Mouse (Mus musculus) left cerebral cortex, adult 2 months (tissue): ENCODE measurements around the gene Hmbs. TPM values are rescaled to one million over a fixed set of nuclear protein-coding genes. Genes with fewer than 3 reads are reported as not detected.
"Not testable (repeated sequence)": the region's sequence is repeated elsewhere in the genome, so short reads cannot be mapped to it uniquely, and the experiment has no call there.

Experiments
- DNase-seq, 2 experiments: peaks; one replicate each; pipeline ENCODE4 v3.0.0; 2021 to 2022; ENCODE audit warnings: low spot score in 2 of 2, mixed read lengths in 1 of 2; ENCODE audit errors: extremely low spot score in 1 of 2
- H3K27ac ChIP-seq: fragments of 200-600 bp; 2 replicates; pipeline ENCODE4 v1.8.1; 2022
- H3K4me3 ChIP-seq: fragments of 200-600 bp; 2 replicates; pipeline ENCODE4 v1.8.1; 2022
- CTCF ChIP-seq: fragments of 200-600 bp; IDR thresholded peaks from 2 replicates; pipeline ENCODE4 v1.8.1; 2022; ENCODE audit warnings: antibody characterized with exemption, mild to moderate bottlenecking, moderate library complexity
- intact Hi-C: fragments of 180-260 bp; cut with DNase I; formaldehyde crosslinking; loops from one replicate; pipeline ENCODE4 v1.15.1; 2025
- total RNA-seq, 2 experiments: library from RNA; stranded (reverse); gene quantifications; 2 replicates each; pipeline ENCODE4 v1.2.3; 2021

Gene Hmbs
- total RNA-seq, 2 experiments from 2014 or later: 20.8 to 21.1 TPM

DNA sequence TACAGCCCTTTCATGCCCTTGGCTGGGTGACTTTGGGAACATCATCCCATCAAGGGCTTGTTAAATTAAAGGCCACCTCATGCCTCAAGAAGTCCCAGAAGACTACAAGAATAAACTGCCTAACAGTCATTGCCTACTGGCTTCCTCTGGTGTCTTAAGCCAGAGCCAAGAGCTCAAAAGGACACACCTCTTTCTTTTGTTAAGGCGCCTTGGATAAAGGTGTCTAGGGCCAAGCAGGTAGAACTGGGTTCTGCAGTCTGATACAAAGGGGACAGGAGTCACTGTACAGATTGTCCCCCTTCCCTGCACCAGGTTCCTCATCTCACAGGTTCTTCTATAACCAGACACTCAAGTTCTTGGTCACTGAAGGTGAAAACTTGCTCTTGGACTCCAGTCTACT is 1.4 kb downstream of the Hmbs start:
- no peak for TF ChIP-seq CTCF
- no peak for DNase-seq
- H3K4me3 ChIP-seq: no peak overlapping the region
- intact Hi-C loops: no loop called here
- H3K27ac ChIP-seq: no peak overlapping the region

DNA sequence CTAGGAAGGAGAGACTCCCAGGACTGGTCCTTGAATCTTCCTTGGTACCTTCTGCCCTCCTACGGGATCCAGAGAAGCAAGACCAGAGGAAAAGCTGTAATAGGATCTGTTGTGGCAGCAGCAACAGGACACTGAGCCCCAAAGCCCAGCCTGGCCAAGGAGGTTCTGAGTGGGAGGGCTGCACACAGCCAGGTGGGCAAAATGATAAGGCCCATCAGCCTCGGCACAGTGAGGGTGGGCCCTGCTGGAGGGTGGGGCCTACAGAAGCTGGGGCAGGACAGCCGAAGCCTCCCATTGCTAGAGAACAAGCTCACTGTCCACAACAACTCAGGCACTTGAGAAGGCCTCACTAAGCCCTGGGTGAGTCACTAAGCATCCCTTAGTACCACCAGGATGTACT is 1.9 kb downstream of the Hmbs start:
- intact Hi-C loops: no loop called here

DNA sequence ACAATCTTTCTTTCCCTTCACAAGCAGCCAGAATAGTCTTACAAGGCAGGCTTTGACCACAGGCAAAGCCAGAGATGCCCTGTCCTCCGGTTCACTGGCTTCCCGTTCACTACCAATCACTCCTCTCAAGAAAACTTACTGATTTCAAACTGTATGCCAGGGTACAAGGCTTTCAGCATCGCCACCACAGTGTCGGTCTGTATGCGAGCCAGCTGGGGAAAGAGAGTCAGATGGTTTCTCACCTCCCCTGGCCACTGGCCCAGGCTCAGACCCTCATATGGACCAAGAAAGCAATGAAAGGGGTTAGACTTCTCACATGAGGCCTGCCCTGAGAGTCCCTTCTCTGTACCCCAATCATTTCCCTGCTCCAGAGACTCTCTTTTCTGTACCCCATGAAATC is 2.5 kb downstream of the Hmbs start:
- H3K27ac ChIP-seq: no peak overlapping the region
- TF ChIP-seq CTCF: no peak
- intact Hi-C loops: no loop called here
- no peak for DNase-seq
- no peak overlapping the region for H3K4me3 ChIP-seq

More for the DNA sequence above, 1.9 kb downstream of the Hmbs start:
- DNase-seq: no peak
- Histone ChIP-seq H3K27ac (no peak overlapping the region), H3K4me3 (no peak overlapping the region)
- no peak for TF ChIP-seq CTCF

DNA sequence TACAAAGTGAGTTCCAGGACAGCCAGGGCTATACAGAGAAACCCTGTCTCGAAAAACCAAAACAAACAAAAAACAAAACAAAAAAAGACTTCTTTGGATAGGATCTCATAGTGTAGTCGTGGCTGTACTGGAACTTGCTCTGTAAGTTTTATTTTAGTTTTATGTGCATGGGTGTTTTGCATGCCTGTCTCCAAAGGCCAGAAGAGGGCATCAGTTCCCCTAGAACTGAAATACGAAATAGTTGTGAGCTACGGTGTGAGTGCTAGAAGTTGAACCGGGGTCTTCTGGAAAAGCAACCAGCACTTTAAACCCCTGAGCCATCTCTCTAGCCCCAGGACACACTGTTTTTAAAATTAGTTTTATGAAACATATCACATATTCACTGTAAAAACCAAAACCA is 5.5 kb downstream of the Hmbs start:
- intact Hi-C loops: no loop called here
- peak; percentile 7 for TF ChIP-seq CTCF
- no peak overlapping the region for H3K4me3 ChIP-seq
- no peak for DNase-seq
- no peak overlapping the region for H3K27ac ChIP-seq

DNA sequence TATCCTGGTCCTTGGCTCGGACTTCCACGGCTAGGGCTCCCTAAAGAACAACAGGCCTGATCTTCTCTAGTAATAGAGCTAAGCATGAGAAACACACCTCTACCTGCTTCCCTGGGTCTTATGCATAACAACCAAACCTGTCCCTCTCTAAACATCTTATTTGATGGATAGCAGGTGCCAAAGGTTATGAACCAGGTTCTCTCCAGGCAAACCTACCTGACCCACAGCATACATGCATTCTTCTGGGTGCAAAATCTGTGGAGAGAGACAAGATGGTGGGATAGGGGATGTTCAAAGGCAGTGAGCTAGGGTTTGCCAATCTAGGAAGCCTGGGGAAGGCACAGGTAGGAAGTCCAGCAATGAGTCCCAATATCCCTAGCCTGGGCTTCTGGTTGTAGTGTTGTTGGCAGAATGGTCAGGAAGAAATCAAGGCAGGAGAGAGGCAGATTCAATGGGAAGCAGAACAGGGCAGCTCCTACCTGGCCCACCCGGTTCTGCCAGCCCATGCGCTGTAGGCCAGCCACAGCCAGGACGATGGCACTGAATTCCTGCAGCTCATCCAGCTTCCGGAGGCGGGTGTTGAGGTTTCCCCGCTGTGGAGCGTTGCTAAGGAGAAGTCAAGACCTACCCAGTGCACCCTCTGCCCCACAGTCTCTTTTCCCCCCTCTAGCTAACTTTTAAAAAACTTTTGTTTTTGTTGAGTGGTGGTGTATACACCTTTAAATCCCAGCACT is 6.4 kb downstream of the Hmbs start:
- Histone ChIP-seq H3K27ac (no peak overlapping the region), H3K4me3 (no peak overlapping the region)
- DNase-seq: no peak
- intact Hi-C loops: no loop called here
- TF ChIP-seq CTCF: no peak

DNA sequence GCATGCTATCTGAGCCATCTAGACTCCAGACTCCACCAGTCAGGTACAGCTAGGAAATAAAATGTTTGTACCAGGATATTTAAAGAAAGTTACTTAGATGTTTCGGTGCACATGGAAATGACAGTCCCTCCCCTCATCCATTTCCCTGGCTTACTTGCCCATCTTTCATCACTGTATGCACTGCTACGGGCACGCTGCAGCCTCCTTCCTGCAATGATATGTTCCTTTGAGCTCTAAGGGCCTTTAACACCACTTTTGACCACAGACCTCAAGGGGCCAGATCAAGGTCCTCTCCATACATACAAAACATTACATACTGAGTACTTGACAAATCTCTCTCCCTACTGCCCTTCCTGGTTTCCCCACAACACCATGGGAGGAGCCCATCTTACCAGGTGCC is 7.1 kb downstream of the Hmbs start:
- 0 out of 2 replicates have a peak overlapping the region, but pooled peaks have one; percentile 18 for H3K4me3 ChIP-seq
- TF ChIP-seq CTCF: no peak
- intact Hi-C loops: no loop called here
- DNase-seq: no peak
- no peak overlapping the region for H3K27ac ChIP-seq

DNA sequence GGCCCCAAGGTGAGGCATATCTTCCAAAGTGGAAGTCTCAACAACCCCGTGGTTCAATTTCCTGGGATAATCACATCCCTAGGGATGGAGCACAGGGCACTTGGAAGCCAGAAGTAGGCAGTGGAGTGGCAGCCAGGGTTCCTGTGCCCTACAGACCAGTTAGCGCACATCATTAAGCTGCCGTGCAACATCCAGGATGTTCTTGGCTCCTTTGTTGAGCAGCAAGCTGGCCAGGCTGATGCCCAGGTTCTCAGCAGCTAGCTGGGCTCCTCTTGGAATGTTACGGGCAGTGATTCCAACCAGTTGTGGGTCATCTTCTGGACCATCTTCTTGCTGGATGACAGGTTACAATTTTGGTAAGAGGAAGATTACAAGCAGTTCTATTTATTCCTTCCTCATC is 7.5 kb downstream of the Hmbs start:
- DNase-seq, intact Hi-C loops, H3K27ac ChIP-seq: not testable (repeated sequence)
- H3K4me3 ChIP-seq: 0 out of 2 replicates have a peak overlapping the region, but pooled peaks have one; percentile 18

DNA sequence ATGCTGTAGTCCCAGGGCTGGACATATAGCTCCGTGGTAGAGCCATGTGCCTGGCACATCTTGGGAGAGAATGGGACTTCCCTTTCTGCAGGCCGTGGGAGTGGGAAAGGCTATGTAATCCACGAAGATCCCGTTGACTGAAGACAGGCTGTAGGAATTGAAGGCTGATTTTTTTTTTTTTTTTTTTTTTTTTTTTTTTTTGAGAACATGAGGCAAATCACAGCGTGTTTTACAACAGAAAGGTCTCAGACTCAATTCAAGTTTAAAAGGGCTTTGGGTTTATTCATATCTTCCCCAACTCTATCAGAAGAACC is 8.0 kb downstream of the Hmbs start:
- no peak overlapping the region; the same call in 1 of the 2 replicates for H3K27ac ChIP-seq
- H3K4me3 ChIP-seq: peak overlapping the region; percentile 85
- intact Hi-C loops: no loop called here
- no peak for TF ChIP-seq CTCF
- no peak for DNase-seq

DNA sequence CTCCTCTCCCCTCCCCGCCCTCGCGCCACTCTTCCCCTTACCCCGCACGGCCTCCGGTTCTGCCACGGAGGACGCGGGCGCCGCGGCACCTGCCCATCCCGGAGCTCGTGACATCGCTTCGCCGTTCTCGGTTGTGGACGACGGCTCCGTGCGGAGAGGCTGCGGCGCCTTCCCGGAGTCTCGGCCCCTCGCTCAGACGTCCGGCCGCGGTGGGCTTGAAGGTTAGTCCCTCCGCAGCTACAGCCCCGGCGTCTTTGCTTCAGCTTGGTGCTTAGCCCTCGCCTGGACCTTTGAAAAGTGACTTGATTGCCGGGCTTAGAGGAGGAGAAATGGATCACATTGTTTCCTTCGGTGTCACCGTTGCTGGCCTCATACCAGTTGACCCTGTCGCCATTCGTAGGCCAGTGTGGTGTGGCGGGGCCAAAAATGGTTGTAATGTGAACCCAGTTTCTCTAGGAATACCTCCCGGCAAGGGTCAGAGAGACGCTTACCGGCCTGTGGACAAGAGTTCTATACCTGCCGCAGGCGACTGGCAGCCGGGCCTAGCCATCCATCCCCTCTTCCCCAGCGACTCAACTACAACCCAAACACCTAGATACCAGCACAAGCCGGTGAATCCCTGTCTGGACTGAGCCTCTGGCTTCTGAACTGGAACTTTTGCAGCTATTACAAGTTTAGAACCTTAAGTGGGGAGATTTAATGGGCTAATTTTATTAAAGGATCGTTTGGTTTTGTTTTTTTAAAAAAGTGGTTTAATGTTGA is 8.5 kb downstream of the Hmbs start:
- H3K4me3 ChIP-seq: peak overlapping the region; percentile 85
- H3K27ac ChIP-seq: peak overlapping the region; percentile 96
- DNase-seq: no peak
- TF ChIP-seq CTCF: no peak
- intact Hi-C loops: no loop called here

DNA sequence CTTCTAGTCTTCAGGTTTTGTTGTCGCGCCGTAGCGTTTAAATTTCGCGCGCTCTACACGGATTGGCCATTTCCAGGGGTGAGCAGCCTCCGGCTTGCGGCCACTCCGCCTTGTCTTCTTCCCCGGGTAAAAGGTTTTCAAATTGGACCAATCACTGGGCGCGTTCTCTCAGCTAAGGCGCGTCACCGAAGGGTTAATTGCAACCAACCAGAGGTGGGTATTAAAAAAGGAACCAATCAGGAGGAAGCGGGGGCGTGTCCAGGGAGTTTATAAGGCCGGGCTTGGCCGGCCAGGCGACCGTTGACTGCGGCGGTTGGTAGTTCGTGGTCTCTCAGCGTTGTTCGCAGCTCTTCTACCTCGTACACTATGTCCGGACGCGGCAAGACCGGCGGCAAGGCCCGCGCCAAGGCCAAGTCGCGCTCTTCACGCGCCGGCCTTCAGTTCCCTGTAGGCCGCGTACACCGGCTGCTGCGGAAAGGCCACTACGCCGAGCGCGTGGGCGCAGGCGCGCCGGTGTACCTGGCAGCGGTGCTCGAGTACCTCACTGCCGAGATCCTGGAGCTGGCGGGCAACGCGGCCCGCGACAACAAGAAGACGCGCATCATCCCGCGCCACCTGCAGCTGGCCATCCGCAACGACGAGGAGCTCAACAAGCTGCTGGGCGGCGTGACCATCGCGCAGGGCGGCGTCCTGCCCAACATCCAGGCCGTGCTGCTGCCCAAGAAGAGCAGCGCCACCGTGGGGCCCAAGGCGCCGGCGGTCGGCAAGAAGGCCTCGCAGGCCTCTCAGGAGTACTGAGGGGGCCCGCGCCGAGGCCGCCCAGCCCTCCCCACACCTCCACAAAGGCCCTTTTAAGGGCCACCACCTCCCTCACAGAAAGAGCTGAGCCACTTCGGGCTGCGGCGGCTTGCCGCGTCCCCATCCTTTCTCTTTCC is 9.4 kb downstream of the Hmbs start, which contains the start of gene H2afx:
Gene H2afx, plus strand, starts transcription at position 299 of the 935 bp plus-strand sequence.
- TF ChIP-seq CTCF: peak; percentile 56
- peak within 1 kb of the TSS; percentile 85 for H3K4me3 ChIP-seq
- peak; percentile 96 to 98 for DNase-seq
- H3K27ac ChIP-seq: peak within 1 kb of the TSS; percentile 96
- intact Hi-C loops: loop anchor here (1.0 to 5.0 kb wide), 2 partner anchors 8 to 37 kb away; partner anchors contain the start of gene Dpagt1

DNA sequence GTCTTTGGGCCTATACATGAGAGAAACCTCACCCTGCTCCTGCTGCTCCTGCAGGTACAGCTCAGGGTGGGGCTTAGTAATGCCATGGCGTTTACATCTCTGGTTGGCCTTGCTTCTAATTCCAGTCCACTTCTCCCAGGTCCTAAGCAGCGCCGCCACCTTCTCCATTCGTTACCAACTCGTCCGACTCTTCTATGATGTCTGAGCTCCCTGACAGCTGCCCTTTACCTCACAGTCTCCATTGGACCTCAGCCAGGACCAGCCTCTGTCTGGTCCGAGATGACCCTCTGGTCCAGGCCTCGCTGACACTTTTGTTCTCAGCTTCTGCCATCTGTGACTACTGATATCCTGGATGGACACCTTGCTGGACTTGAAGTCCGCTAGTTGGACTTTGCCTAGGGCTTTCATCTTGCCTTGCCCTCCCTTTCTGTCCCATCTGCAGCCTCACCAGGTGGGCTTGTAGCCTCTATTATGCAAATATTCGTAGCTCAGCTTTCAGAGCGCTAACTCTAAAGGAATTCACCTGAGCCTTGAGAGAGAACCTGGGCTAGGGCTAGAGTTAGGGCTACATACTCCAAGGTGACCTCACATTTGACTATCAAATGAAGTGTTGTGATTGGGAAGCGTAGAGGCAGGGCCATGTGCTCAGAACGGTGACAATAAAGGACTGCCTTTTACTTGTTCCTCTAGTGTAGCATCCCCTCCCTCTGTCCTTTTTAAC is 10.9 kb downstream of the Hmbs start:
- H3K27ac ChIP-seq: no peak overlapping the region
- TF ChIP-seq CTCF: no peak
- DNase-seq: no peak
- intact Hi-C loops: loop anchor here (5.0 kb wide), 1 partner anchor 36 kb away; no protein-coding TSS in a partner anchor
- no peak overlapping the region for H3K4me3 ChIP-seq
